Mouse (Mus musculus) intestine, postnatal 0 days (tissue): Measurements from ENCODE around the gene Slc4a5. TPM values are rescaled to one million over a fixed set of nuclear protein-coding genes. Genes with fewer than 3 reads are reported as not detected.

Source experiments
- ATAC-seq: fragments of 200-750 bp; cut with Nextera tagmentation; 2 replicates; pipeline ENCODE4 v1.8.0; 2017; ENCODE audit warnings: mild to moderate bottlenecking, moderate TSS enrichment, moderate library complexity
- H3K27ac ChIP-seq: fragments of 300-500 bp; sonication (generic); 2 replicates; pipeline ENCODE4 v1.5.1; 2014; ENCODE audit warnings: mild to moderate bottlenecking, low read depth, low read length, moderate library complexity
- H3K27me3 ChIP-seq: fragments of 300-500 bp; sonication (generic); replicated peaks from 2 replicates; pipeline ENCODE4 v1.6.1; 2014; ENCODE audit warnings: low read length, mixed read lengths; ENCODE audit not compliant: control insufficient read depth, insufficient read depth
- H3K36me3 ChIP-seq: fragments of 300-500 bp; sonication (generic); 2 replicates; pipeline ENCODE4 v1.6.1; 2014; ENCODE audit warnings: mild to moderate bottlenecking, moderate library complexity; ENCODE audit not compliant: control insufficient read depth, insufficient read depth
- H3K4me1 ChIP-seq: fragments of 300-500 bp; sonication (generic); replicated peaks from 2 replicates; pipeline ENCODE4 v1.6.1; 2014; ENCODE audit warnings: antibody characterized with exemption, low read length, mixed read lengths; ENCODE audit not compliant: control insufficient read depth, insufficient read depth
- H3K4me2 ChIP-seq: fragments of 300-500 bp; sonication (generic); replicated peaks from 2 replicates; pipeline ENCODE4 v1.6.1; 2014; ENCODE audit warnings: low read depth, mild to moderate bottlenecking, moderate library complexity
- H3K4me3 ChIP-seq: fragments of 300-500 bp; sonication (generic); 2 replicates; pipeline ENCODE4 v1.5.1; 2014; ENCODE audit warnings: low read depth, low read length
- H3K9ac ChIP-seq: fragments of 300-500 bp; sonication (generic); 2 replicates; pipeline ENCODE4 v1.6.1; 2014; ENCODE audit warnings: mild to moderate bottlenecking, low read depth, low read length
- H3K9me3 ChIP-seq: fragments of 300-500 bp; sonication (generic); 2 replicates; pipeline ENCODE4 v1.6.1; 2016; ENCODE audit warnings: mixed run types; ENCODE audit not compliant: control insufficient read depth
- CTCF ChIP-seq: sonication (generic); IDR thresholded peaks from 2 replicates; pipeline ENCODE4 v1.5.1; 2016; ENCODE audit warnings: low read depth, mild to moderate bottlenecking, control low read depth, antibody characterized with exemption, moderate library complexity
- WGBS: fragments of 180-500 bp; shearing (Covaris S2); extraction: QIAGEN DNeasy Blood & Tissue Kit; methylation state at CpG from one replicate; pipeline ENCODE4 v1.1.7; 2014; 5-methylcytosine and 5-hydroxymethylcytosine counted together
- polyA plus RNA-seq: library from polyadenylated mRNA; unstranded; fragments of >200 nt; fragmentation: Nextera tagmentation; extraction: Ambion mirVana; gene quantifications from 2 replicates; pipeline ENCODE4 v1.2.1, GENCODE M21; 2015

Gene Slc4a5
- polyA plus RNA-seq, 1 experiment from 2014 or later: 1.5 TPM

DNA sequence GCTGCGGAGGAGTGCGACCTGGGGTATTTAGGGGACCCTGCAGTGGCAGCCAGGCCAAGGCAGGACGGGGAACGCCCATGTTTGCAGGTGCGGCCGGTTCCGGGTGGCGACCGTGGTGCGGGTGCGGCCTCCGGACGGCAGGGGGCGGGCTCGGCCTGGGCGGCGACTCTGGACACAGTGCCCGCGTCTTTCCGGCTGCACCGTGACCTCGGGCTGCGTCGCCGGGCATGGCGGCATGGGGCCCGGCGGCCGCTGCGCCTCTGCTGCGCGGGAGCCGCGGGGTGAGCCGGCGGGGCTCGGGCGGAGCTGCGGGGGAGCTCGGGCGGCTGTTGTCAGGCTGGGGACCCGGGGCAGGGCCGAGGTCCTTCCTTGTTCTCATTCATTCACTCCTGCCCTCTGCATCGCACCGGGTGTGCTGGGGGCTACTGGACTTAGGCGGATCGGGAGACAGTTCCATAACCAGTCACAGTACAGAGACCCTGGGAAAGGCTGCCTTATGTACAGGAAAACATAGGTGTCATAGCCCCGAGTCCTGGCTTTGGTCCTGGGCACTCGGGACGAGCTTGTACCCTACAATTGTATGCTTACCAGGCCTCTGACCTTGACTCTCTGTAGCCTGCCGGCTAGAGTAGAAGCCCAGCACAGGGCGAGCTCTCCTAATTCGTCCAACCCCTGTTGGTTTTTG lies 129.8 kb downstream of the Slc4a5 start:
- WGBS: under 1% methylated on average over 53 of the region's 53 CpGs
- Histone ChIP-seq H3K4me3 (peak overlapping the region; percentile 66), H3K4me2 (peak overlapping the region; percentile 72), H3K27ac (peak overlapping the region; percentile 6; the same call in 1 of the 2 replicates), H3K36me3 (peaks cover 19% of the 10 kb centered on the region; the same call in 1 of the 2 replicates), H3K27me3 (no peaks in the 10 kb centered on the region), H3K9me3 (no peaks in the 10 kb centered on the region), H3K9ac (peak overlapping the region; percentile 78), H3K4me1 (peaks cover 4% of the 10 kb centered on the region; the same call in 1 of the 2 replicates)
- TF ChIP-seq CTCF: peak; percentile 95
- ATAC-seq: peak; percentile 95

DNA sequence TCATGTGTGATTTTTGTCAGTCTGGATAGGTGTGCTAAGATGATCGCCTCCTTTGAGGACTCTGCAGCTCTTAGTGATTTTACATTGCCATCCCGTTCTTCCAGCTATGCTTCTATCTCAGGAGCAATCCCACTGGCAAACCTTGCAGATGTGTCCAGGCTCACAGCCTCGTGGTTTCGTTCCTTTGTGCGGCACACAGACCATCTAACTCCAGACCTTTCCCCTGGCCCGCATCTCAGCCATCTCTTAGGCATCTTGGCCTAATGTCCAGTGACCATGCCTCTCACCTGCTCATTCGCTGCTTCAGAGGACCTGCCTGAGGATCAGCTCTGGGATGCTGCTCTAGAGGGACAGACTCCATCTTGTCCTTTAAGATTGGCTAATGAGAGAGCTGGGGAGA lies 130.5 kb downstream of the Slc4a5 start:
- WGBS: 82% methylated on average over 7 of the region's 7 CpGs
- Histone ChIP-seq H3K4me3 (peak overlapping the region; percentile 66), H3K27ac (no peak overlapping the region), H3K9ac (peak overlapping the region; percentile 78), H3K4me1 (peaks cover 4% of the 10 kb centered on the region; the same call in 1 of the 2 replicates), H3K9me3 (no peaks in the 10 kb centered on the region), H3K36me3 (peaks cover 19% of the 10 kb centered on the region; the same call in 1 of the 2 replicates), H3K27me3 (no peaks in the 10 kb centered on the region), H3K4me2 (peak overlapping the region; percentile 72)
- TF ChIP-seq CTCF: no peak
- ATAC-seq: no peak

GRCm38 (mm10) chr6:83350851-83351405 lies 131.3 kb downstream of the Slc4a5 start:
- H3K4me2 ChIP-seq: no peak overlapping the region
- no peaks in the 10 kb centered on the region for H3K9me3 ChIP-seq
- no peak overlapping the region for H3K4me3 ChIP-seq
- H3K4me1 ChIP-seq: peaks cover 4% of the 10 kb centered on the region; the same call in 1 of the 2 replicates
- no peak overlapping the region for H3K27ac ChIP-seq
- no peaks in the 10 kb centered on the region for H3K27me3 ChIP-seq
- H3K9ac ChIP-seq: no peak overlapping the region
- H3K36me3 ChIP-seq: peaks cover 23% of the 10 kb centered on the region; the same call in 1 of the 2 replicates
- WGBS: 87% methylated on average over 16 of the region's 16 CpGs
- no peak for TF ChIP-seq CTCF
- ATAC-seq: no peak

GRCm38 (mm10) chr6:83351490-83352160 lies 132.0 kb downstream of the Slc4a5 start:
- no peaks in the 10 kb centered on the region for H3K27me3 ChIP-seq
- 0 out of 2 replicates have a peak overlapping the region, but pooled peaks have one; percentile 21 for H3K4me2 ChIP-seq
- H3K27ac ChIP-seq: peak overlapping the region; percentile 41; the same call in 1 of the 2 replicates
- H3K4me3 ChIP-seq: no peak overlapping the region
- TF ChIP-seq CTCF: no peak
- H3K4me1 ChIP-seq: peaks cover 4% of the 10 kb centered on the region; the same call in 1 of the 2 replicates
- no peaks in the 10 kb centered on the region for H3K9me3 ChIP-seq
- 54% methylated on average over 7 of the region's 7 CpGs for WGBS
- no peak for ATAC-seq
- peaks cover 27% of the 10 kb centered on the region; the same call in 1 of the 2 replicates for H3K36me3 ChIP-seq
- no peak overlapping the region for H3K9ac ChIP-seq

GRCm38 (mm10) chr6:83352666-83353410 lies 133.2 kb downstream of the Slc4a5 start:
- no peaks in the 10 kb centered on the region for H3K27me3 ChIP-seq
- TF ChIP-seq CTCF: no peak
- 95% methylated on average over 24 of the region's 24 CpGs for WGBS
- peaks cover 33% of the 10 kb centered on the region; the same call in 1 of the 2 replicates for H3K36me3 ChIP-seq
- no peak overlapping the region for H3K4me3 ChIP-seq
- no peak overlapping the region for H3K27ac ChIP-seq
- peaks cover 4% of the 10 kb centered on the region; the same call in 1 of the 2 replicates for H3K4me1 ChIP-seq
- no peak overlapping the region for H3K4me2 ChIP-seq
- no peak overlapping the region for H3K9ac ChIP-seq
- H3K9me3 ChIP-seq: no peaks in the 10 kb centered on the region
- no peak for ATAC-seq

Other genes with a start within 250 kb of the Slc4a5 start
- gene Dok1, start 186.4 kb upstream of the Slc4a5 start, polyA plus RNA-seq: 7.7 and 8.8 TPM in 2 replicates
- 4.1 and 4.7 TPM in 2 replicates for gene Loxl3, start 185.7 kb upstream of the Slc4a5 start, polyA plus RNA-seq
- gene Aup1, start 165.3 kb upstream of the Slc4a5 start, polyA plus RNA-seq: 191 and 210 TPM in 2 replicates
- gene Htra2, start 164.6 kb upstream of the Slc4a5 start, polyA plus RNA-seq: 22.7 and 24.0 TPM in 2 replicates
- 24.8 and 27.1 TPM in 2 replicates for gene Dqx1, start 162.0 kb upstream of the Slc4a5 start, polyA plus RNA-seq
- gene Tlx2, start 149.5 kb upstream of the Slc4a5 start, polyA plus RNA-seq: 7.6 and 8.4 TPM in 2 replicates
- 13.6 and 14.4 TPM in 2 replicates for gene Pcgf1, start 142.0 kb upstream of the Slc4a5 start, polyA plus RNA-seq
- gene Lbx2, start 133.5 kb upstream of the Slc4a5 start, polyA plus RNA-seq: 0.23 TPM in 1 of 2 replicates, not detected in the other
- 0.84 and 1.3 TPM in 2 replicates for gene Ccdc142, start 118.2 kb upstream of the Slc4a5 start, polyA plus RNA-seq
- 1.1 and 1.2 TPM in 2 replicates for gene Gm42688, start 118.2 kb upstream of the Slc4a5 start, polyA plus RNA-seq
- 113 and 115 TPM in 2 replicates for gene Mrpl53, start 110.8 kb upstream of the Slc4a5 start, polyA plus RNA-seq
- 18.4 and 20.9 TPM in 2 replicates for gene Mogs, start 104.3 kb upstream of the Slc4a5 start, polyA plus RNA-seq
- gene Wbp1, start 98.3 kb upstream of the Slc4a5 start, polyA plus RNA-seq: 69.1 and 72.7 TPM in 2 replicates
- gene Ino80b, start 94.4 kb upstream of the Slc4a5 start, polyA plus RNA-seq: 6.0 and 8.5 TPM in 2 replicates
- 19.7 and 21.1 TPM in 2 replicates for gene Rtkn, start 84.4 kb upstream of the Slc4a5 start, polyA plus RNA-seq
- 1.0 and 1.2 TPM in 2 replicates for gene Wdr54, start 63.4 kb upstream of the Slc4a5 start, polyA plus RNA-seq
- gene 1700003E16Rik, start 63.4 kb upstream of the Slc4a5 start, polyA plus RNA-seq: 0.60 and 1.0 TPM in 2 replicates
- gene Dctn1, start 53.9 kb upstream of the Slc4a5 start, polyA plus RNA-seq: 47.1 and 49.9 TPM in 2 replicates
- 17.6 and 18.4 TPM in 2 replicates for gene Mthfd2, start 106.1 kb downstream of the Slc4a5 start, polyA plus RNA-seq
- gene Mob1a, start 106.2 kb downstream of the Slc4a5 start, polyA plus RNA-seq: 29.7 and 30.8 TPM in 2 replicates
- 167 and 184 TPM in 2 replicates for gene Bola3, start 129.3 kb downstream of the Slc4a5 start, polyA plus RNA-seq
- 28.1 and 34.3 TPM in 2 replicates for gene Tet3, start 239.3 kb downstream of the Slc4a5 start, polyA plus RNA-seq